Mouse (Mus musculus) embryo, embryonic 10.5 days (tissue): ENCODE measurements at regions not wholly inside any gene's neighbourhood (a gene's known extent, or its start where the extent isn't known, plus 50 kb on each side); places are given as distances from the start of the nearest gene placed in this dataset.

ENCODE experiments used
- DNase-seq: peaks from one replicate; pipeline ENCODE4 v3.0.0-alpha.2; 2015; ENCODE audit warnings: low spot score

DNA sequence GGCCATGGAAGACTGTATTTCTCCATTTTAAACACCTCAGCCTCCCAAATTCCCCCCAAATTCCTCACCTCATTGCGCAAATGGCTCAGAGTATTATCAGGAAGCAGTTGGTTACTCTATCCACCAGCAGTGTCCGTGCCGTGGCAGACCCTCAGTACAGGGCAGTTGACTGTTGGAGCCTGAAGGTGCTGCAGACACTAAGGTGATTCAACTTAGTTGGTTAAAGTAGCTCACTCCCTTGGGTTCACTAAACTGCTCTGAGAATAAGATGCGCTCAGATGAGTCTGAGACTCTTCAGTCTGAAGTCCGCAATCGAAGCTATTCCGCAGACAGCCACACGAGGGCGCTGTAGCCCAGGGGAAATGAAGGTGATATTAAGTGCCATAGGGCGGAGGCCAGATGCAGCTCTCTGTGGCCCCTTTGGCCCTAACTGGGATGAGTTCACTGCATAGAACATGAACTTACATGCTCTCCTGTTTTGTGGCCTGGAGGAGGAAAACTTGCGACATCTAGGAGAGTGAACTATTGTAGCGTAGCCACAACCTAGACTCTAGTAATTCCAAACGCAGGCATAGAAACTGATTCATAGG, 62.9 kb downstream of the Amer3 start:
- DNase-seq, result peak; percentile 86

DNA sequence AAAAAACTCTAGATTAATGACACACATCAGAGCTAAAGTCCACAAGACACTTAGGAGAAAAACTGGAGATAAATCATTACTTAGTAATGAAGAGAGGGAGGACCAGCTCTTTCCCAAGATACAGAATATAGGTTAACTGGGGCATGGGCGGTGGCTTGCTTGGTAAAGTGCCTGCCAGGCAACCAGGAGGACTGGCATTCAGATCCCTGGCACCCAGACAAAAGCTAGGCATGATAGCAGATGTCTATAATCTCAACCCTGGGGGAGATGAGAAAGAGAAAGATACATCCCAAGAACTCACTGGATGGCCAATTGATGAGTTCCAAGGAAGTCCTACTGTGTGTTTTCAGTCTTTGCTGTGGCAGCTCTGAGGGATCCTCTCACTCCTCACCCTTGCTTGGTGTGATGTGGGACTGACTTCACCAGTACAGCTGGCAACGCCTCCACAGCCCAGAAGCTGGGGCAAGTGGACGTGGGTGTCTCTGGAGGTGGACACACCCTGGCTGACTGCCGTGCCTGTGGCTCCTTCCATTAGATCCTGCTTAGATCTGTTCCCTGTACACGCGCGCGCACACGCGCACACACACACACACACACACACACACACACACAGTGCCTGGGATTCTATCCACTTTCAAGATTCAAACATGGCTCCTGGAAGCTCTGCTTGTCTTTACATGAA, 74.6 kb downstream of the Amer3 start:
- DNase-seq, result no peak

DNA sequence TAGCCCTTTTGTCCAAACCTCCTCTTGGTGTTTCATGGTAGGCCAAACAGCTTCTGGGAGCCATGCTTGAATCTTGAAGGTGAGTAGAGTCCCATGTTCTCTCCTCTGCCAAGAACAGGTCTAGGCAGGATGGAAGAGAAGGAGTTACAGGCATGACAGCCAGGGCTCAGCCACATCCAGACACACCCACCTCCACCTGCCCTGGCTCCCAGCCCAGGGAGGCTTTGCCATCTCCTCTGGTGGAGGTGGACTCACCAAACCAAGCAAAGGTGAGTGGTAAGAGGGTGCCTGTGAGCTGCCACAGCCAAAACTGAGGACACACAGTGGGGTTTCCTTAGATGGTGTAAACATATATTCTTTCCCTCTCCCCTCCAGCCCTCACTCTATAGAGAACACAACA, 78.0 kb downstream of the Amer3 start:
- no peak for DNase-seq

DNA sequence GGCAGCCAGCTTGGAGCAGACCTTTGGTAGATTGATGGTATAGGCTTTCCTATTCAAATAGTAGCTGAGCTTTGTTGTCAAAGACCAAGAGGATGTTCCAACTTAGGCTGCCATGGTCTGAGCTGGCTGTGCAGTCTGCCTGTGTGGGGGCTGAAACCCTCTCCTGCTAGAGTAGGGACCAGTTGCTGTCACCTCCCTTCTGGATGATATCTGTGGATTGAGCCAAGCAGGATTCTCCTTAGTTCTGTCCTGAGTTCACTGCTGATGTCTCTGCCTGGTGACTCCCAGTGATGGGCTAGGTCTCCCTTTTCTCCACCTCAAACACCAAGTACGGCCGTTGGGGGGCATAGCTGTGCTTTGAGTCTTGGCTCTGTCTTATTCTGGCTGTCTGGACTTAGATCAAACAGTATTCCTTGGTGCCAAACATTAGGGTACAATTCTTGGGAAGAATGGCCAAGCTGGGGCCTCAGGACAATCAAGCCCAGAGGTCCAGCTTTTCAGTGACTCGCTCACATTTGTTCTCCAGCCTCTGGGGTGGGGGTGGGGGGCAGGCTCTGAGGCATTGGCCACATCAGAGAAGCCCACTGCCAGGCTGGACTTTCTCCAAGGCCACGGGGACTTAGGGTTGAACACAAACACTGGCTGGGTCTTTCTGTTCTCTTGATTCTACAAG, 84.6 kb downstream of the Amer3 start:
- no peak for DNase-seq

DNA sequence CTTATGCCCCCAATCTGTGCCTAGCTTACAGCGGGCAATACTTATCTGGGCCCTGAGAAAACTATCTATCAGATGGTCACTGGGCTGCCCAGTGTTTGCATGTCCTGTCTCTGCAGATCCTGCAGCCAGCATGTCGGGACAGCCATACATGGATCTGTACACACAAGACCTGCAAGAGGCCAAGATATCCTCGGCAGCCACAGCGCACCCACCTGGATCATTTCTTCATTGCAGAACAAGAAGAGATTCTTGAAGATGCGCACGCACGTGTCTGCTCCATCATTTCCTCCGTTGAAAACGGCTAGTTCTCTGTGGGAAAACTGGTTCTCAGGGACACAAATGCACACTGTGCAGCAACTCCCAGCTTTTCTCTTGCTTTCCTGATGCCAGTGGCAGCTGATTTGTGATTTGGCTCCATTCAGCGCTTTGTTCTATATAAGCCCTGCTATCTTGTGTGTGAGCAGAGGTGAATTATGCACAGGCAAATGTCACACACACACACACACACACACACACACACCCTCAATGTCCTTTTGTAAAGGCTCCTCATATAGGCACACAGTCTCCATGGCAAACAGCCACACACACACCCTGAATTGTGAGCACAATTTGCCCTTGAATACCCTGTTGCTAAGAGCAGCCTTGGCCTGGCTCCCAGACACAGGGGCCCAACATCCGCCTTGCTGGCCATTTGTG, 85.5 kb downstream of the Amer3 start:
- peak; percentile 44 for DNase-seq

DNA sequence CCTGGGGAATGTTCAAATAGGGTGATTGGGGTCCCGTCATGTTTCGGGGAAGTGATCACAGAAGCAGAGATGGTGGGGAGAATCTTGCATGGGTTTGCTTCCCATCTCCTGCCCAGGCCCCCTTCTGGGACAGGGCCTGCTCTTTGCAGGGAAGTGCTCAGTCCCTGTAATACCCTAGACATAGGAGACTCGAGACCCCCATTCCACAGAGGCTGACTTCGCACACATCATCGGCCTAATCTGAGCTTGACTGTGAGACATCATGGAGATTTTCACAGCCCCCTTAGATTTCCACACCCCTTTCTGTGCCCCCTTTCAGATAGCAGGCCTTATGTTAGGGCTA, 86.0 kb downstream of the Amer3 start:
- no peak for DNase-seq

DNA sequence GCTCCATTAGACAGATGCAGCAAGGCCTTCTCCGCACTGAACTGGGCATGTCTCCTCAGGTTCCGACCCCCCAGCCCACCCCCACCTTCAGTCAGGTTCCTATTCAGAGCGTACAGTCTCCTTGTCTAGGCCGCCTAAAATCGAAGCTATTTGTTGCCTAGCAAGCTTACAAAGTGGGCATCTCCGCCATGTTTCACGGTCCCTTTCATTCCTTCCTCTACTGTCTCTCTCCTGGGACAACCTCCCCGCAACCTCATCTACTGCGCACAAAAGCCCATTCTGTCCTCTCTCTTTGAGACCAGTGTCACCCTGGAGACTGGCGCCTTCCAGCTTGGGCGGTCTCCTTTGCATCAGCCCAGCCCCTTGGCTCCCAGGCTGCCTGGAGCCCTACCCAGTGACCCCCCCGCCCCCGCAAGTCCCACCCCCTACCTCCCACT, 86.8 kb downstream of the Amer3 start:
- DNase-seq, result peak; percentile 58

DNA sequence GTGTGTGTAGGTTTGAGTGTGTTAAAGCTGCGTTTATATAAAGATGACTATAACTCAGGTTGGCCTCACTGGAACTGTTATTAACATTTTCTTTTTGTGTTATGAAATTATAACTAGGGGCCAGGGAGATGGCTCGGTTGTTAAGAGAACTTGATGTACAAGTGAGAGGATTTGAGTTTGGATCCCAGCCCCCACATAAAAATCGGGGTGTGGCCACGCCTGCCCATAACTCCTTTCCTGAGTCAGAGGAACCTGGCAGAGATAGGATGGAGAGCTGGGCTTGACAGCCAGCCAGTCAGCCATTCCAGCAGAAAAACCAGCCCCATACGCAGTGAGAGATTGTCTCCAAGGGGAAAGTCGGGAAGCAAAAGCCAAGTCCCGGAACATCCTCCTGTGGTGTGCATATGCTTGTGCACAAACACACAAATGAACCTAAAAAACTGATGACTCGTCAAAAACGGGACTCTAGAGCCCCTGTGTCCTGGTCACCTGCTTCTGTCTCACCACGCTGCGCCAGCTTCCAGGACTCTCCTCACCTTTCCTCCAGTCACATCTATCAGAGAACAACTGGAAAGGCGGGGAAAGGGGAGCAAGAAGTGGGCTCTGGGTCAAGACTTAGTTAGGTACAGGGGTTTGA, 97.8 kb downstream of the Amer3 start:
- DNase-seq, result no peak

DNA sequence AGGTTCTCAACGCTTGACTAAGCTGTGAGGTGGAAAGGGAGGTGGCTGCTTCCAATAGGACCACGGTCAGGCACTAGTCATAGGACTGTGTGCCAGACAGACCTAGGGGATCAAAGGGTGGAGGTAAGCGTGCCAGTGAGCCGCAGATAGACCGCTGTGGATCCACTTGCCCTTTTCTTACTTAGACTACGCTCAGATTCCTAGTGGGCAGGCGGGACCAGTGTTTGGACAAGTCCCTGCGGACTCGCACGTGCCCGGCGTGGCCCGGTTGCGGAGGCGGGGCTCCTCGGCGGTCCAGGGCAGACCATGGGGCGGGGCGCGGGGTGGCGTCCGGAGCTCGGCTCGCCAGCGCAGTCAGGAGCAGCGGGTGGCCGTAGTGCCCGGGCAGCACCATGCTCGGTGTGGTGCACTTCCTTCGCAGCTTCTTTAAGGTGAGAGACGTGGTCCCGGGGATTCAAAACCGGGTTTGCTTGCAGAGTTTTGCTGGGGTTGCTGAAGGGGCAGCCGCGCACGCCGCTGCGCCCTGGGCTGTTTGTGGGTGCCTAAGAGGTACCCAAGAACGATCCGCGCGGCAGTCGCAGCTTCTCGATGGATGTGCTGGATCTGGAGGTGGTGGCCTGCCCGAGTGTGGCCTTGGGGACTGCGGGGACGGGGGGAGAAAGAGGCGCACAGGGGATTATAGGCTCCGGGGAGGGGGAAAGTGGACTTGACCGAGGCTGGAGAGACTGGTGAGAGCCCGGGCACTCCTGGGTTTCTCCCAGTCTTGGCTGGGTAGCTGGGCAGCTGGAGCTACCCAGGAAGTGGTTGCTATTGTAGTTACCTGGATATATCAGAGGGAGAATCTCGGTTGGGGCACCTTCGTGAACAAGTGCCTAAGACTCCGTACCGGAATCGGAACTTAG, 98.6 kb downstream of the Amer3 start:
- DNase-seq, result peak; percentile 48

DNA sequence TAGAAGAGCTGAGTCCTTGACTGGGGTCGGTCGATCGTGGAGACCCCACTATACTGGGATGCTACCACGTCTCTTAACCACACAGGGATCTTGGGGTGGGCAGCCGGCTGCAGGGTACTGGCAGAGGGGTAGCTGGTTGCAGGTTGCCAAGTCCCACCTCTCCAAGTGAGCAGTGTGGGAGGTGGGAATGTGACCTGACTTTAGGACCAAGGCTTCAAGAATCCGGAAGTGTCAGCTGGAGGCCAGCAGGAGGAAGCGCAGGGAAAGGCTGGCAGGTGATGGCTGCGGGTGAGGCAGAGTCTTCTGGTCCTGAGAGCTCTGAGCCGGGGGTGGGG, 99.2 kb downstream of the Amer3 start:
- peak; percentile 16 for DNase-seq

DNA sequence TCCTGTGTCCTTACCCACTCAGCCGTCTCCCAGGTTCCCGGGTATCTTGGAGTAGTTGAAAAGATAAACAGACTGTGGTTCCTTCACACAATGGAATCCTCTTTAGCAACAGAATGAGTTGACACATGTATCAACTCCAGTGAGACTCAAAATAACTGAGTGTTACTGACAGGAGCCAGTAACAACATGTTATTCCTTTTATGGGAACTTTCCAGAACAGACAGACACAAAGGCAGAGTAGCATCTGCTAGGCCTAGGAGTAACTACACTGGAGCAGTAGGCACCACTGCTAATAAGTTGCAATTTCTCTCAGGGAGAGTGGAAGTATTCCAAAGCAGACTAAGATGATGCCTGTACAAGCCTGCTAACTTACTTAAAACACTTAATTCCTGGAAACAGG, 107.1 kb downstream of the Amer3 start:
- no peak for DNase-seq

DNA sequence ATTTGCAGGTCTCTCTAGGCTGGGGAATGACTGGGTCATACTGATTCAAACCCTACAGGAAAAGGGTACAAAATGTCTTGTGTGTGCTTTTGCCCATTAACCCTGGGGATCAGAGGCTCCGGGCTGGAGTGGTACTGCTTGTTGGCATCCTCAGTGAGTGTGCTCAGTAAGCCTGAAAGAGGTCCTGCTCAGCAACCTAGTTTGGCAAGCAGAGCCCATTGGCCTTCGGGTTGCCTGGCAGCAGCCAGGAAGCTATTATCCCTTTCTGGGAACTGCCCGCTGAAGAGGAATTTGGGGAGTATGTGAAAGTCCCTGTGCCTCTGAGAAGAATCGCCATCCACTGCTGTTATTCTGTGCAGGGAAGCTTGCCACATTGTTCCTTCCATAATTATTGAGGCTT, 117.1 kb downstream of the Amer3 start:
- no peak for DNase-seq

DNA sequence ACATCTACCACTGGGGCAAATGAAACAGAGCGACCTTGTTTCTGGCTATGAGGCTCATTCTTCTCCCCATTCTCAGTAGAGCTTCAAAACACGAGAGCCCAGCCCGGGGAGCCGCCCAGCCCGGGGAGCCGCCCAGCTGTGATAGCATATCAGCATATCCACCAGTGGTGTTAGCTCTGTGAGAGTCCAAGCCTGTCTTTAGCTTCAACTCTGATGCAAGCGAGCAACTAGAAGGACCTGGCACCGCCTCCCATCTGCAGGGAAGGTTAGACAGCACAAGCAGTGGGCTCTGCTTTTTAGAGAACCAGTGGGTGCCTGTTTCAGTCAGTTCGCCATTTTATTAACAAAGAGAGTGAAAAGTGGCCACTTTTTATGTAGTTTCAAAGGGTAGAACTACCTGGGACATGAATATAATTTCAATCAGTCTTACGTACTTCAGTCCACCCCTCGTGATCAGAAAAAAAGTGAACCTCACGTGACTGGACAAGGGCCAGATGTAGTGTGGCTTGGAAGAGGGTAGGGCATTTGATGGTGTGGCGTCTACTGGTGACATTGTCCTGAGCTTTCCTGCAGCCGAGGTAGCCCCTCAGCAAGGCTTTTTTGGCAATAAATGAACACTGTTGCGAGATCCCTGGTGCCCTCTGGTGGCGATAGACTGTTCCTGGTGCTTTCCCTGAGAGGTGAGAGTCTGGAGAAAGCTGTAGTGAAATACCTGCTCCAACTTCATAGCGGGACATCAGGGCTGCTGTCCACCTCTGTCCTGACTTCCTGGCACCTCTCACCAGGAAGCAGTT, 121.0 kb downstream of the Amer3 start:
- DNase-seq, result peak; percentile 82

DNA sequence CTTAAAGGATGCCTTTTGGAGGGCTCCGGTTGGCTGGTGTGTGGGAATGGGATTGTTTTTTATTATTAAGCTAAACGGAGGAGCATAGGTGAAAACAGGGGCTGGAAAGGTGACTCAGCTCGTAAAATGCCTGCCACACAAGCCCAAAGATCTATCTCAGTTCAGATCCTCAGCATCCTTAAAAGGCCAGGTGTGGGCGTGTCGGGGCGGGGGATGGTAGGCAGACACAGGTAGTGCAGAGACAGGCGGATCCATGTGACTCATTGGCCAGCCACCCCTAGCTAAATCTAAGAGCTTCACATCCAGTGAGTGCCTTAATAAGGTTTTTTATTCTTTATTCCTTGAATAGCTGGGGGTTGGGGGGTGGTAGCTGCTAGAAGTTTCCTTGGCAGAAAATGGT, 122.0 kb downstream of the Amer3 start:
- DNase-seq, result no peak

DNA sequence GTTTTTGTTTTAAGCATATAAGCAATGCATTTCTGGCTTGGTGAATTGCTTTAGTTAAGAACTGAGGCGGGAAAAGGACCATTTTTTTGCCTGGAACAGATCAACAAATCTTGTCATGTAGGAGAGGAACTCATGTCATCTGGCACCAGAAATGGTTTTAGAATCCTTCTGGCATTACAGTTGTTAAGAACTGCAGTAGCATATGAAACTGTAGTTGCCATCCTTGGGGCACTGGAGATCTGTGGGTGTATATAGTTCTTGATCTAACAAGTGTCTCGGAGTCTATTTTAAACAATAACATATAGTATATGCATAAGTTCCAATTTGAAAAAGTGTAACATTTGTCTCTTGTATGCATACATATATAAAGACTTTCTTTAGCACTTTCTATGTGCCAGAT, 129.6 kb downstream of the Amer3 start:
- DNase-seq, result no peak

DNA sequence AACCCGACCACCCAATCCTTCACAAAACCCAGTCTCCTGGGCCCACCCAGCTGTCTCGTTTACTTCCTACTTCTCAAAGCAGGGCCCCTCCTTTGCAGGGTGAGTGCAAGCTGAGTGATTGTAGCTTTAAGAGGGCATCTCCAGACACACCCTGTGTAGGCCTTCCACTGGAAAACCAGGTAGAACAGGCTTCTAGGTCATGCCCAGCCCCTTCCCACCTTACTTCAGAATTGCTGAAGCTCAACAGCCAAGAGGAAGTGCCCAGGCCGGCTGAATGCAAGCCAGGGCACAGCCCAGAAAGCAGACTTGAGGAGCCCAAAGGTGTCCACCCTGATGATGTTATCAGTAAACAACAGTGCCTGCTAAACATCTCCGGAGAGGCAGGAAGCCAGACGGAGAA, 120.2 kb downstream of the Fam168b start:
- DNase-seq, result no peak

DNA sequence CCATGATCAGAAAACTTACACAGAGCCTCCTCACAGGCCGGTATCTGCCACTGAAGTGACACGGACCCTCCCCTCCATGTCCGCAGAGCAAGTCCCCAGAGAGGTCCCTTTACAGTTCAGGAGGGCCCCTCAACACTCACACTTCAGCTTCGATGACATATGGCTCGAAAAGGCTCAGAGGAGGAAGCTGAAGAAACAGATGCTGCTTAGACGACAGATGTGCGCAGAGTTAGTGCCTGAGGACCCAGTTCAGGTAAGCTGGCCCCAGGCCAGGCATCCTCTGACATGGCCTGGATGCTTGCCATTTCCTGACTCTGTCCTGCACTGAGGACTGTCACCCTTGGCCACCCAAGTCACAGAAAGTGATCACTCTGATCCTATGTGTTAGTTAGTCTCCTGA, 110.7 kb downstream of the Fam168b start:
- DNase-seq, result no peak

DNA sequence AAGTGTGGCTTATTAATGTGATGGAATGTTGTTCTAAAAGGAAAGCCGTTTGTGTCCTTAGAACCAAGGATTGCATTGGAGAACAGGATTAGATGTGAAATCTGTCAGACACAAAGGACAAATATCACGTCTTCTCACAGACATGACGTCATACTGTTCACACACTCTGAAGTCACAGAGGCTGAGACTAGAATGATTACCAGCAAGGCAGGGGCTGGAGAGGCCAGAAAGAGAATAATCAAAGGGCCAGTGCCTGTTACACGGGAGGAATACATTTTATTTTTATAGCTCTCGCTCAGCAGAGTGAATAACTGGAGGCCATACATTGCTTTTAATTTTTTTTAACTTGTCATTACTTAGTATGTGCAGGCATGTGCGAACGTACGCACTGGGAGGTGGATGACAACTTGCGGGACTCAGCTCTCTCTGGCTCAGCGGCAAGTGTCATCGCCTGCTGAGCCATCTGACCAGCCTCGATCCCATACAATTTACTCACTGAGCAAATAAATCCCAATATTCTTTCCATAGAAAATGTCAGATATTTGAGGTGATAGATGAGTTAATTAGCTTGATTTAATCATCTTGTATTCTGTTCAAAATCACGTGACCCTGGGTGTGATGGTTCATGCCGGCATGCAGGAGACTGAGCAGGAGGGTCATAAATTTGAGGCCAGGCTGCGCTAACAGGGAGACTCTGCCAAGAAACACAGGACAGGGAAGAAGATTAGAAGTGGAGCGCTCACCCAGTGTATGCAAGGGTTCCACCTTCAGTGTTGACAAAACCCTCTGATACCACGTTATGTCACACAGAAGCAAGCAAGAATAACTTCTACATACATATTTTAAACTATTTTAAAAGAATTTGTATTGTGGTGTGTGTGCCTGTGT, 109.6 kb downstream of the Fam168b start:
- DNase-seq, result no peak

DNA sequence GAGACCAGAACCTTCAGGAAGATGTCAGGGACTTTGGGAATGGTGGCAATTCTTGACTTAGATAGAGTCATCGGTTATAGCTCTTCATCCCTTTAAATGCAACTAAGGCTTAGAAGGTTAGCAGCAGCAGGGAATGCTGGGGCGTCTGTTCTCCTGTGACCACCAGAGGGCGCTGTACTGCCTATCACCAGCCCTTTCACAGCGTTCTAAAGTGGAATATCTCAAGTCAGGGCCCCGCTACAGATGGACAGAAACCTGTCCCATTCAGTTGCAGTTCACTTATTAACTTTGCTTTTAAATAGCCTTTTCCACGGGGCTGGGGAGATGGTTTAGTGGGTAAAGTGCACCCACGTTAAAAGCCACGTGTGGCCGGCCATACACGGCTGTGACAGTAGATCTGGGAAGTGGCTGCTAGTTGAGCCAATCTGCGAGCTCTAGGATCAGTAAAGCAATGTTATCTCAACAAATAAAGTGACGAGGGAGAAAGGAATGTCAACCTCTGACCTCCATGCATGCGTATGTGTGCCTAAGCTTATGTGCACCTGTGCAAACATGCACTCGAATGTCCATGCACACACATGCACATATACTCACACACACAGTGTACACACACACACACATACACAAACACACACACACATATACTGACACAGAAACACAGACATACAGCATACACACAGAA, 104.3 kb downstream of the Fam168b start:
- peak; percentile 81 for DNase-seq
